Mouse (Mus musculus) thymus, adult 2 months (tissue): ENCODE measurements at regions not wholly inside any gene's neighbourhood (a gene's known extent, or its start where the extent isn't known, plus 50 kb on each side); places are given as distances from the start of the nearest gene placed in this dataset.

Experiments
- DNase-seq: peaks from one replicate; pipeline ENCODE4 v3.0.0; 2021
- H3K27ac ChIP-seq: fragments of 200-500 bp; 2 replicates; pipeline ENCODE4 v1.5.1; 2012; ENCODE audit warnings: low read length, control low read depth; ENCODE audit not compliant: control insufficient read depth, insufficient read depth
- H3K27me3 ChIP-seq: fragments of 200-500 bp; 2 replicates; pipeline ENCODE4 v1.6.1; 2012; ENCODE audit warnings: mild to moderate bottlenecking, low read length, moderate library complexity, mixed read lengths; ENCODE audit not compliant: control insufficient read depth, insufficient read depth
- H3K36me3 ChIP-seq: fragments of 200-500 bp; 2 replicates; pipeline ENCODE4 v1.6.1; 2012; ENCODE audit warnings: mild to moderate bottlenecking, low read length, moderate library complexity; ENCODE audit not compliant: control insufficient read depth, insufficient read depth
- H3K4me1 ChIP-seq: fragments of 200-500 bp; replicated peaks from 2 replicates; pipeline ENCODE4 v1.6.1; 2012; ENCODE audit warnings: low read length; ENCODE audit not compliant: control insufficient read depth, insufficient read depth
- H3K4me3 ChIP-seq: fragments of 200-500 bp; 2 replicates; pipeline ENCODE4 v1.5.1; 2012; ENCODE audit warnings: mild to moderate bottlenecking, low read length, control low read depth, moderate library complexity; ENCODE audit not compliant: control insufficient read depth, insufficient read depth
- CTCF ChIP-seq: fragments of 200-500 bp; IDR thresholded peaks from 2 replicates; pipeline ENCODE4 v1.5.1; 2012; ENCODE audit warnings: mild to moderate bottlenecking, control low read depth, low read length, moderate library complexity, borderline replicate concordance; ENCODE audit not compliant: control insufficient read depth, poor library complexity, insufficient read depth; ENCODE audit errors: extremely low read depth
- POLR2A ChIP-seq: fragments of 200-500 bp; IDR thresholded peaks from 2 replicates; pipeline ENCODE4 v1.6.1; 2012; ENCODE audit warnings: mild to moderate bottlenecking, low read length, control low read depth, moderate library complexity; ENCODE audit not compliant: control insufficient read depth, poor library complexity, insufficient read depth; ENCODE audit errors: extremely low read depth
- WGBS: fragments of 180-500 bp; shearing (Covaris S2); methylation state at CpG from one replicate; pipeline ENCODE4 v1.1.7; 2018; 5-methylcytosine and 5-hydroxymethylcytosine counted together

DNA sequence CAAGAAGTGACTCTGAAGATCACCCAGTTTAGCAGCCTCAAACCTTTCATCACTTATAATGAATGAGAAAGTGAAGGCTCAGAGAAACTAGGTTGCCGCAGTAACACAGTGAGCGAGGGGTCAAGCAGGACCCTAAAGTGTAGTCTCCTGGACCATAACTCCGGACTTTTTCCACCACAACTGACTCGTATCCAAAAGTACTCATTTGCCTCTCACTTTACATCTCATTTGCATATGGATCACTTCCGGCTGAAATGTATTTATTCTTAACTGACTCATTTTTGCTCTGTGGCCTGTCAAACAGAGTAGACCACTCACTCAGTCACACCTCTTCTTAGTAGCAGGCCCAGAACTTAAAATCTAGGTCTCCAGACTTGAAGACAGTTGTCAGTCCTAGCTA, 73.7 kb downstream of the Rpusd4 start:
- DNase-seq: no peak
- Histone ChIP-seq H3K4me3 (no peak overlapping the region), H3K27ac (no peak overlapping the region), H3K36me3 (no peaks in the 10 kb centered on the region), H3K4me1 (no peaks in the 10 kb centered on the region), H3K27me3 (no peaks in the 10 kb centered on the region)
- WGBS: 94% methylated on average over 5 of the region's 5 CpGs
- TF ChIP-seq CTCF (no peak), POLR2A (no peak)

- no peak for DNase-seq
Observed at GRCm38 (mm10) chr9:35342436-35342835, 74.8 kb downstream of the Rpusd4 start.

DNA sequence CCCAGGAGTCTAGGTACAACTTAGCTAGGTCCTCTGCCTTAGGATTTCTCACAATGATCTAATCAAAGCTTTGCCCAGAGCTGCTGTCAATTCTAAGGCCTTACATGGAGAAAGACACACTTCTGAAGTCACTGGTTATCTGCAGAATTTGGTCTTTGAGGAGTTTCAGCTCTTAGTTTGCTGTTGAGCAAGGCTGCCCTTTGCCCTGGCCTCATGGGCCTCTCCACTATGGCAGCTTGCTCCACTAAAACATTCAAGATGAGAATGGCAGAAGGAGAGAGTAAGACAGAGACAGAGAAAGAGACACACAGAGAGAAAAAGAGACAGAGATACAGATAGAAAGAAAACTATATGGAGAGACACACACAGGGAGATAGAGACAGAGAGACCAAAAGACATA, 75.7 kb downstream of the Rpusd4 start:
- no peak for TF ChIP-seq CTCF
- no peak for TF ChIP-seq POLR2A
- no peaks in the 10 kb centered on the region for H3K4me1 ChIP-seq
- no peak overlapping the region for H3K27ac ChIP-seq
- H3K36me3 ChIP-seq: no peaks in the 10 kb centered on the region
- H3K4me3 ChIP-seq: no peak overlapping the region
- DNase-seq: no peak
- H3K27me3 ChIP-seq: no peaks in the 10 kb centered on the region

More at GRCm38 (mm10) chr9:35342436-35342835, 74.8 kb downstream of the Rpusd4 start:
- 93% methylated on average over 2 of the region's 2 CpGs for WGBS
- Histone ChIP-seq H3K4me1 (no peaks in the 10 kb centered on the region), H3K4me3 (no peak overlapping the region), H3K27me3 (no peaks in the 10 kb centered on the region), H3K27ac (no peak overlapping the region), H3K36me3 (no peaks in the 10 kb centered on the region)
- TF ChIP-seq CTCF: no peak
- TF ChIP-seq POLR2A: no peak

- Histone ChIP-seq H3K4me1 (no peaks in the 10 kb centered on the region), H3K4me3 (no peak overlapping the region), H3K27ac (no peak overlapping the region), H3K27me3 (no peaks in the 10 kb centered on the region), H3K36me3 (no peaks in the 10 kb centered on the region)
- DNase-seq: no peak
- WGBS: 66% methylated on average over 6 of the region's 6 CpGs
- TF ChIP-seq CTCF: no peak
- TF ChIP-seq POLR2A: no peak
Observed at GRCm38 (mm10) chr9:35344374-35344773, 76.6 kb upstream of the Cdon start.

DNA sequence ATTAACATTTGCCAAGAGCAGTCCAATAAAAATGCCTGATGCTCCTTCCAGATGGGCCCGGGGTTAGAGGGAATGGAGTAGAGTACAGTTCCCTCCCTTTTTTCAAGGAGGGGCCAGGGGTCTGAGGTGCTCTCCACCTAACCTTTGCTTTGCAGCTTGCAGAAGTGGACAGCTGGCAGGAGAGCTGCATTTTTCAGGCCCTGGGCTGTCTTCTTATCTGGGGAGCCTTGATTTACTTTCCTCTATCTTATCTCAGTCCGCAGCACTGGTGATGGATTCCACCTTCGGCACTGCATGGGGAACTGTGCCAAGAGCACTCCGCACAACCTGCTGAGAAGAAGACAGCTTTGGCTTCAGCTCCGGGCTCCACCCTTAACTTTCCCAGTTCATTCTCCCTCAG, 74.5 kb upstream of the Cdon start:
- H3K36me3 ChIP-seq: no peaks in the 10 kb centered on the region

DNA sequence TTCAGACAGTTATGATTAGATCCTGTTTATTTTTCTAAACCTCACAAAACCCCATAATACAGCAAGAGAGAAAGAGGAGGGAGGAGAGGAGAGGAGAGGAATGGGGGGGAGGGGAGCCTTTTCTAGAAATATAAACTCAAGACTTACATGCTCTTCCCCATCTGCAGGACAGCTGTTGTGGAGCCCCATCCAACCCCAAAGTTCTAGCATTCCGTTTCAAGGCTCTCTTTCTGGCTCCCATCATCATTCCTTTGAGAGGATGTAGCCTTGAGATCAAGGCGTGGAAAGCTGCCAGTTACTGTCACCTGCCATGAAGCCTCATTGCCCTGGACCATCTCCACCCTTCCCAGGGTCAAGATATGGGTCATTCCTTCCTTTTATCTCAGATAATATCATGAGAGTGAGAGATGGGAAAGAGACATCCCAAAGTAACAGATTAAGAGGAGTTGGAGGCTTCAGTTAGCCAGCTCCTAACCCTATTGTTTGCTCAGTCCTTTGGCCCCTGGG, 70.8 kb upstream of the Cdon start:
- Histone ChIP-seq H3K4me1 (no peaks in the 10 kb centered on the region), H3K36me3 (no peaks in the 10 kb centered on the region), H3K27ac (no peak overlapping the region), H3K27me3 (no peaks in the 10 kb centered on the region), H3K4me3 (no peak overlapping the region)
- no peak for DNase-seq
- no peak for TF ChIP-seq POLR2A
- 86% methylated on average over 2 of the region's 2 CpGs for WGBS

More for the DNA sequence above, 74.5 kb upstream of the Cdon start:
- no peaks in the 10 kb centered on the region for H3K27me3 ChIP-seq
- no peaks in the 10 kb centered on the region for H3K4me1 ChIP-seq
- H3K4me3 ChIP-seq: no peak overlapping the region
- no peak for TF ChIP-seq POLR2A
- no peak for TF ChIP-seq CTCF
- no peak overlapping the region for H3K27ac ChIP-seq
- WGBS: 80% methylated on average over 5 of the region's 5 CpGs
- no peak for DNase-seq

GRCm38 (mm10) chr9:35351576-35351975, 69.4 kb upstream of the Cdon start:
- Histone ChIP-seq H3K36me3 (no peaks in the 10 kb centered on the region), H3K27me3 (no peaks in the 10 kb centered on the region), H3K27ac (no peak overlapping the region), H3K4me1 (no peaks in the 10 kb centered on the region), H3K4me3 (no peak overlapping the region)
- 36% methylated on average over 5 of the region's 5 CpGs for WGBS
- TF ChIP-seq POLR2A: no peak
- no peak for TF ChIP-seq CTCF
- no peak for DNase-seq
